Mouse (Mus musculus) spleen, adult 2 months (tissue): Measurements from ENCODE around the gene Hist1h2ao. TPM values are rescaled to one million over a fixed set of nuclear protein-coding genes. Genes with fewer than 3 reads are reported as not detected.

ENCODE experiments used
- DNase-seq, 2 experiments: peaks; one replicate each; pipeline versions ENCODE4 v3.0.0 to v3.0.0-alpha.2; 2012 to 2021; ENCODE audit warnings: low spot score in 2 of 2, low read depth in 1 of 2
- H3K27ac ChIP-seq: fragments of 200-500 bp; 2 replicates; pipeline ENCODE4 v1.5.1; 2012; ENCODE audit warnings: low read length, inconsistent platforms; ENCODE audit not compliant: insufficient read depth
- H3K27me3 ChIP-seq: fragments of 200-500 bp; 2 replicates; pipeline ENCODE4 v1.6.1; 2012; ENCODE audit warnings: mild to moderate bottlenecking, moderate library complexity, low read length, inconsistent platforms; ENCODE audit not compliant: control insufficient read depth, insufficient read depth
- H3K36me3 ChIP-seq: fragments of 200-500 bp; 2 replicates; pipeline ENCODE4 v1.6.1; 2012; ENCODE audit warnings: mild to moderate bottlenecking, low read length, inconsistent platforms; ENCODE audit not compliant: control insufficient read depth, insufficient read depth
- H3K4me1 ChIP-seq: fragments of 200-500 bp; 2 replicates; pipeline ENCODE4 v1.6.1; 2011; ENCODE audit warnings: inconsistent platforms; ENCODE audit not compliant: control insufficient read depth, insufficient read depth, insufficient read length
- H3K4me3 ChIP-seq: fragments of 200-500 bp; 2 replicates; pipeline ENCODE4 v1.5.1; 2011; ENCODE audit warnings: mild to moderate bottlenecking, inconsistent platforms; ENCODE audit not compliant: insufficient read depth, insufficient read length; ENCODE audit errors: extremely low read depth
- CTCF ChIP-seq: fragments of 200-500 bp; IDR thresholded peaks from 2 replicates; pipeline ENCODE4 v1.5.1; 2011; ENCODE audit warnings: mild to moderate bottlenecking, inconsistent platforms; ENCODE audit not compliant: insufficient read depth, insufficient read length, insufficient replicate concordance; ENCODE audit errors: extremely low read depth
- POLR2A ChIP-seq: fragments of 200-500 bp; IDR thresholded peaks from 2 replicates; pipeline ENCODE4 v1.6.1; 2011; ENCODE audit warnings: low read depth, low read length, inconsistent platforms
- WGBS: fragments of 180-500 bp; shearing (Covaris S2); methylation state at CpG from one replicate; pipeline ENCODE4 v1.1.7; 2018; 5-methylcytosine and 5-hydroxymethylcytosine counted together
- polyA plus RNA-seq: library from polyadenylated mRNA; depleted of rRNA; stranded (reverse); fragments of >200 nt; gene quantifications from 2 replicates; pipeline ENCODE4 v1.2.3, GENCODE M21; 2012; rRNA removed

Hist1h2ao gene
- polyA plus RNA-seq, 1 experiment, result not detected

- peaks cover 4% of the 10 kb centered on the region for H3K4me1 ChIP-seq
- TF ChIP-seq POLR2A, result no peak
- no peak for TF ChIP-seq CTCF
- no peaks in the 10 kb centered on the region for H3K36me3 ChIP-seq
- H3K27ac ChIP-seq, result peak overlapping the region; percentile 42
- WGBS, result 10% methylated on average over 3 of the region's 3 CpGs
- no peaks in the 10 kb centered on the region for H3K27me3 ChIP-seq
- DNase-seq, result peak in 1 of 2 experiments; percentile 22
- H3K4me3 ChIP-seq, result no peak overlapping the region
Observed at GRCm38 (mm10) chr13:21852215-21852945, 42.1 kb downstream of the Hist1h2ao start.

GRCm38 (mm10) chr13:21855146-21855545, 44.9 kb downstream of the Hist1h2ao start:
- peaks cover 4% of the 10 kb centered on the region for H3K4me1 ChIP-seq
- TF ChIP-seq POLR2A (no peak), CTCF (no peak)
- no peak overlapping the region for H3K4me3 ChIP-seq
- no peak overlapping the region for H3K27ac ChIP-seq
- no peaks in the 10 kb centered on the region for H3K36me3 ChIP-seq
- DNase-seq, result peak; percentile 14 to 52
- H3K27me3 ChIP-seq, result no peaks in the 10 kb centered on the region
- 18% methylated on average over 11 of the region's 11 CpGs for WGBS

DNA sequence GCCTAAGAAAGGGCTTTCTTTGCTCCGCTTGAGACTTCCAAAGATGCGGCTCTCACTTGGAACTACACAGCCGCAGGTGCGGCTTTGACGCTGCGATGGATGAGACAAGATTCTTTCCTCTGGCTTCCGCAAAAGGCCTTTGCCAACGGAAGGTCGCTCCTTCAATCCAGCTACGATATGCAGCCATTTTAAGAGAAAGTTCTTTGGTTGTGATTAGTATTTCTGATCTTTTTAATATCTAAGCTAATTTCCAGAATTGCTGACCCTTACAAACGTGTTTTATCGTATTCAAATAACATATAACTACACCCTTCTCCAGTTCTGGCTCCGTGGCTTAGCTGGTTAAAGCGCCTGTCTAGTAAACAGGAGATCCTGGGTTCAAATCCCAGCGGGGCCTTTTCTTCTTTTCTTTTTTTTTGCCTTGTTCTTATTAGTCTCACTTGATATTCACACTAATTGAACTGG, 45.5 kb downstream of the Hist1h2ao start:
- no peak overlapping the region for H3K27ac ChIP-seq
- no peaks in the 10 kb centered on the region for H3K27me3 ChIP-seq
- H3K4me3 ChIP-seq, result peak overlapping the region; percentile 20; the same call in 1 of the 2 replicates
- H3K36me3 ChIP-seq, result no peaks in the 10 kb centered on the region
- peaks cover 4% of the 10 kb centered on the region for H3K4me1 ChIP-seq
- WGBS, result 15% methylated on average over 15 of the region's 15 CpGs
- TF ChIP-seq CTCF (no peak), POLR2A (no peak)
- DNase-seq, result no peak

Other genes with a start within 250 kb of the Hist1h2ao start
- gene Olfr1364, start 228.7 kb upstream of the Hist1h2ao start, polyA plus RNA-seq, result not detected in 2 replicates
- gene Olfr1362, start 196.4 kb upstream of the Hist1h2ao start, polyA plus RNA-seq, result not detected in 2 replicates
- gene Olfr11, start 167.9 kb upstream of the Hist1h2ao start, polyA plus RNA-seq, result not detected in 2 replicates
- gene Olfr1361, start 147.1 kb upstream of the Hist1h2ao start, polyA plus RNA-seq, result not detected in 2 replicates
- not detected in 2 replicates for gene Olfr1360, start 133.1 kb upstream of the Hist1h2ao start, polyA plus RNA-seq
- not detected in 2 replicates for gene Olfr1359, start 112.4 kb upstream of the Hist1h2ao start, polyA plus RNA-seq
- 18.0 and 18.4 TPM in 2 replicates for gene Hist1h2bl, start 94.3 kb upstream of the Hist1h2ao start, polyA plus RNA-seq
- gene Hist1h2ai, start 94.0 kb upstream of the Hist1h2ao start, polyA plus RNA-seq, result 40.4 and 81.0 TPM in 2 replicates
- gene Hist1h3h, start 92.8 kb upstream of the Hist1h2ao start, polyA plus RNA-seq, result 81.3 and 147 TPM in 2 replicates
- gene Hist1h2bm, start 88.4 kb upstream of the Hist1h2ao start, polyA plus RNA-seq, result 6.5 and 12.9 TPM in 2 replicates
- gene Hist1h4j, start 75.4 kb upstream of the Hist1h2ao start, polyA plus RNA-seq, result 9.1 and 9.5 TPM in 2 replicates
- 82.1 and 92.4 TPM in 2 replicates for gene Hist1h4k, start 60.0 kb upstream of the Hist1h2ao start, polyA plus RNA-seq
- gene Hist1h2ak, start 56.6 kb upstream of the Hist1h2ao start, polyA plus RNA-seq, result 51.8 and 65.5 TPM in 2 replicates
- 8.0 and 29.0 TPM in 2 replicates for gene Hist1h2bn, start 56.3 kb upstream of the Hist1h2ao start, polyA plus RNA-seq
- 2.3 and 3.2 TPM in 2 replicates for gene Hist1h1b, start 29.8 kb upstream of the Hist1h2ao start, polyA plus RNA-seq
- 77.1 and 125 TPM in 2 replicates for gene Hist1h3i, start 27.1 kb upstream of the Hist1h2ao start, polyA plus RNA-seq
- gene Hist1h2an, start 23.2 kb upstream of the Hist1h2ao start, polyA plus RNA-seq, result 15.5 and 52.1 TPM in 2 replicates
- 1.7 and 13.4 TPM in 2 replicates for gene Hist1h2bp, start 23.0 kb upstream of the Hist1h2ao start, polyA plus RNA-seq
- gene Hist1h2bq, start 268 bp upstream of the Hist1h2ao start, polyA plus RNA-seq, result 32.5 and 59.8 TPM in 2 replicates
- gene Hist1h4m, start 1.3 kb downstream of the Hist1h2ao start, polyA plus RNA-seq, result not detected in 2 replicates
- gene Hist1h4n, start 21.7 kb downstream of the Hist1h2ao start, polyA plus RNA-seq, result 61.9 and 76.0 TPM in 2 replicates
- 366 and 1,278 TPM in 2 replicates for gene Hist1h2ap, start 23.0 kb downstream of the Hist1h2ao start, polyA plus RNA-seq
- 28.5 and 55.0 TPM in 2 replicates for gene Hist1h2br, start 23.3 kb downstream of the Hist1h2ao start, polyA plus RNA-seq
- gene Zfp184, start 134.6 kb downstream of the Hist1h2ao start, polyA plus RNA-seq, result 0.05 and 0.11 TPM in 2 replicates
- not detected in 2 replicates for gene Pom121l2, start 170.7 kb downstream of the Hist1h2ao start, polyA plus RNA-seq
- gene Prss16, start 199.3 kb downstream of the Hist1h2ao start, polyA plus RNA-seq, result 0.99 and 1.1 TPM in 2 replicates
- gene Hist1h2ah, start 225.1 kb downstream of the Hist1h2ao start, polyA plus RNA-seq, result 51.3 and 149 TPM in 2 replicates
- 30.0 and 45.9 TPM in 2 replicates for gene Hist1h2bk, start 225.4 kb downstream of the Hist1h2ao start, polyA plus RNA-seq
- gene Hist1h4i, start 230.9 kb downstream of the Hist1h2ao start, polyA plus RNA-seq, result 14.7 and 15.7 TPM in 2 replicates
- 10.2 and 14.1 TPM in 2 replicates for gene Hist1h2ag, start 232.5 kb downstream of the Hist1h2ao start, polyA plus RNA-seq
- gene Hist1h2bj, start 232.7 kb downstream of the Hist1h2ao start, polyA plus RNA-seq, result 15.8 and 21.8 TPM in 2 replicates